Mouse (Mus musculus) kidney, embryonic 14.5 days (tissue): ENCODE data around the gene Tet3. TPM values are rescaled to one million over a fixed set of nuclear protein-coding genes. Genes with fewer than 3 reads are reported as not detected.
A peak's percentile ranks its signal among the peaks of the same experiment; 100 is the strongest.

Source experiments
- ATAC-seq: fragments of 200-750 bp; cut with Nextera tagmentation; 2 replicates; pipeline ENCODE4 v1.8.0; 2017; ENCODE audit warnings: moderate number of reproducible peaks, mild to moderate bottlenecking, moderate TSS enrichment, moderate library complexity; ENCODE audit not compliant: low FRiP score, low TSS enrichment
- H3K27ac ChIP-seq: fragments of 300-500 bp; sonication (generic); 2 replicates; pipeline ENCODE4 v1.5.1; 2014; ENCODE audit warnings: low read depth, mild to moderate bottlenecking, low read length, moderate library complexity, mixed read lengths
- H3K27me3 ChIP-seq: fragments of 300-500 bp; sonication (generic); 2 replicates; pipeline ENCODE4 v1.6.1; 2014; ENCODE audit warnings: mild to moderate bottlenecking, low read length; ENCODE audit not compliant: control insufficient read depth, insufficient read depth
- H3K36me3 ChIP-seq: fragments of 300-500 bp; sonication (generic); 2 replicates; pipeline ENCODE4 v1.6.1; 2014; ENCODE audit warnings: low read length, mixed read lengths; ENCODE audit not compliant: control insufficient read depth, insufficient read depth
- H3K4me1 ChIP-seq: fragments of 300-500 bp; sonication (generic); 2 replicates; pipeline ENCODE4 v1.6.1; 2014; ENCODE audit warnings: low read length, mixed read lengths; ENCODE audit not compliant: control insufficient read depth, insufficient read depth
- H3K4me2 ChIP-seq: fragments of 300-500 bp; sonication (generic); replicated peaks from 2 replicates; pipeline ENCODE4 v1.6.1; 2014; ENCODE audit warnings: low read depth, mild to moderate bottlenecking, low read length
- H3K4me3 ChIP-seq: fragments of 300-500 bp; sonication (generic); 2 replicates; pipeline ENCODE4 v1.5.1; 2014; ENCODE audit warnings: mild to moderate bottlenecking, low read length
- H3K9ac ChIP-seq: fragments of 300-500 bp; sonication (generic); 2 replicates; pipeline ENCODE4 v1.6.1; 2014; ENCODE audit warnings: low read depth, mild to moderate bottlenecking, low read length, moderate library complexity
- H3K9me3 ChIP-seq: fragments of 300-500 bp; sonication (generic); 2 replicates; pipeline ENCODE4 v1.6.1; 2016; ENCODE audit warnings: low read length; ENCODE audit not compliant: control insufficient read depth
- WGBS: fragments of 180-500 bp; shearing (Covaris S2); extraction: QIAGEN DNeasy Blood & Tissue Kit; methylation state at CpG from one replicate; pipeline ENCODE4 v1.1.7; 2014; 5-methylcytosine and 5-hydroxymethylcytosine counted together
- polyA plus RNA-seq: library from polyadenylated mRNA; unstranded; fragments of >200 nt; fragmentation: Nextera tagmentation; extraction: Ambion mirVana; gene quantifications from 2 replicates; pipeline ENCODE4 v1.2.1, GENCODE M21; 2014

The Tet3 gene
- polyA plus RNA-seq, 1 experiment from 2014 or later = 48.6 TPM

- peak; percentile 54; the same call in 1 of the 2 replicates for ATAC-seq
- H3K4me1 ChIP-seq = peaks cover 29% of the 10 kb centered on the region
- H3K27ac ChIP-seq = peak overlapping the region; percentile 26; the same call in 1 of the 2 replicates
- no peaks in the 10 kb centered on the region for H3K9me3 ChIP-seq
- H3K4me2 ChIP-seq = no peak overlapping the region
- peaks cover 17% of the 10 kb centered on the region; the same call in 1 of the 2 replicates for H3K36me3 ChIP-seq
- H3K27me3 ChIP-seq = no peaks in the 10 kb centered on the region
- H3K4me3 ChIP-seq = no peak overlapping the region
- 76% methylated on average over 3 of the region's 3 CpGs for WGBS
- H3K9ac ChIP-seq = no peak overlapping the region
These were observed 42.4 kb downstream of the Tet3 start for GRCm38 (mm10) chr6:83416261-83417103.

- H3K4me1 ChIP-seq = peaks cover 29% of the 10 kb centered on the region
- 82% methylated on average over 12 of the region's 12 CpGs for WGBS
These were observed 43.4 kb downstream of the Tet3 start for GRCm38 (mm10) chr6:83415356-83415940.

GRCm38 (mm10) chr6:83414601-83415355 lies 44.1 kb downstream of the Tet3 start:
- H3K4me1 ChIP-seq = peaks cover 29% of the 10 kb centered on the region
- no peak overlapping the region for H3K27ac ChIP-seq
- H3K36me3 ChIP-seq = peaks cover 15% of the 10 kb centered on the region; the same call in 1 of the 2 replicates
- 88% methylated on average over 9 of the region's 9 CpGs for WGBS
- H3K27me3 ChIP-seq = no peaks in the 10 kb centered on the region
- H3K4me2 ChIP-seq = no peak overlapping the region
- H3K9ac ChIP-seq = no peak overlapping the region
- ATAC-seq = no peak
- H3K9me3 ChIP-seq = no peaks in the 10 kb centered on the region
- H3K4me3 ChIP-seq = no peak overlapping the region

More at GRCm38 (mm10) chr6:83415356-83415940, 43.4 kb downstream of the Tet3 start:
- ATAC-seq = no peak
- Histone ChIP-seq H3K36me3 (peaks cover 15% of the 10 kb centered on the region; the same call in 1 of the 2 replicates), H3K27ac (no peak overlapping the region), H3K4me3 (no peak overlapping the region), H3K9me3 (no peaks in the 10 kb centered on the region), H3K4me2 (no peak overlapping the region), H3K27me3 (no peaks in the 10 kb centered on the region), H3K9ac (no peak overlapping the region)

GRCm38 (mm10) chr6:83413686-83414085 lies 45.2 kb downstream of the Tet3 start:
- 87% methylated on average over 1 of the region's 1 CpGs for WGBS
- Histone ChIP-seq H3K27me3 (no peaks in the 10 kb centered on the region), H3K9me3 (no peaks in the 10 kb centered on the region), H3K4me3 (no peak overlapping the region), H3K4me2 (no peak overlapping the region), H3K36me3 (peaks cover 15% of the 10 kb centered on the region; the same call in 1 of the 2 replicates), H3K9ac (no peak overlapping the region), H3K4me1 (peaks cover 29% of the 10 kb centered on the region), H3K27ac (no peak overlapping the region)
- ATAC-seq = no peak

GRCm38 (mm10) chr6:83412854-83413401 lies 46.0 kb downstream of the Tet3 start:
- H3K4me1 ChIP-seq = peaks cover 29% of the 10 kb centered on the region

GRCm38 (mm10) chr6:83412362-83412853 lies 46.5 kb downstream of the Tet3 start:
- 86% methylated on average over 10 of the region's 10 CpGs for WGBS

More at GRCm38 (mm10) chr6:83412854-83413401, 46.0 kb downstream of the Tet3 start:
- H3K4me2 ChIP-seq = no peak overlapping the region
- H3K36me3 ChIP-seq = peaks cover 16% of the 10 kb centered on the region; the same call in 1 of the 2 replicates
- 55% methylated on average over 5 of the region's 5 CpGs for WGBS
- no peak overlapping the region for H3K9ac ChIP-seq
- no peaks in the 10 kb centered on the region for H3K27me3 ChIP-seq
- H3K27ac ChIP-seq = no peak overlapping the region
- no peaks in the 10 kb centered on the region for H3K9me3 ChIP-seq
- H3K4me3 ChIP-seq = no peak overlapping the region
- ATAC-seq = no peak; the same call in 1 of the 2 replicates

GRCm38 (mm10) chr6:83411635-83412361 lies 47.1 kb downstream of the Tet3 start:
- Histone ChIP-seq H3K4me1 (peaks cover 19% of the 10 kb centered on the region), H3K4me2 (no peak overlapping the region), H3K27ac (no peak overlapping the region), H3K4me3 (no peak overlapping the region), H3K9ac (no peak overlapping the region), H3K36me3 (peaks cover 20% of the 10 kb centered on the region; the same call in 1 of the 2 replicates), H3K27me3 (no peaks in the 10 kb centered on the region), H3K9me3 (no peaks in the 10 kb centered on the region)
- 85% methylated on average over 9 of the region's 9 CpGs for WGBS
- ATAC-seq = no peak

More at GRCm38 (mm10) chr6:83412362-83412853, 46.5 kb downstream of the Tet3 start:
- H3K27me3 ChIP-seq = no peaks in the 10 kb centered on the region
- peaks cover 20% of the 10 kb centered on the region; the same call in 1 of the 2 replicates for H3K36me3 ChIP-seq
- peaks cover 25% of the 10 kb centered on the region for H3K4me1 ChIP-seq
- H3K27ac ChIP-seq = no peak overlapping the region
- no peak for ATAC-seq
- H3K4me3 ChIP-seq = no peak overlapping the region
- no peak overlapping the region for H3K9ac ChIP-seq
- H3K9me3 ChIP-seq = no peaks in the 10 kb centered on the region
- no peak overlapping the region for H3K4me2 ChIP-seq
